Mouse (Mus musculus): ENCODE measurements around the gene Icam1.

The Icam1 gene

GRCm38 (mm10) chr9:21015571-21016130 lies at the start of gene Icam1:
Icam1 (plus strand) TSS chr9:21015985.
- peak; percentile 34 for DNase-seq

GRCm38 (mm10) chr9:20966008-20966407 lies 49.8 kb upstream of the Icam1 start:
- DNase-seq: no peak

- no peak for DNase-seq
Observed at GRCm38 (mm10) chr9:20966747-20967146, 49.0 kb upstream of the Icam1 start.

GRCm38 (mm10) chr9:20971751-20972140 lies 44.0 kb upstream of the Icam1 start:
- peak; percentile 49 for DNase-seq

- peak; percentile 72 for DNase-seq
Observed at GRCm38 (mm10) chr9:20972141-20972992, 43.4 kb upstream of the Icam1 start.

- DNase-seq: no peak
Observed at GRCm38 (mm10) chr9:20973001-20973681, 42.6 kb upstream of the Icam1 start.

GRCm38 (mm10) chr9:20973682-20974075 lies 42.1 kb upstream of the Icam1 start:
- DNase-seq: peak; percentile 33

- peak; percentile 82 for DNase-seq
Observed at GRCm38 (mm10) chr9:20975431-20976215, 40.2 kb upstream of the Icam1 start.

- peak; percentile 93 for DNase-seq
Observed at GRCm38 (mm10) chr9:20976216-20976960, 39.4 kb upstream of the Icam1 start, which contains the start of gene S1pr2. S1pr2 (minus strand) TSS chr9:20976781.

GRCm38 (mm10) chr9:20976961-20977689 lies 38.7 kb upstream of the Icam1 start:
- DNase-seq: no peak

- DNase-seq: no peak
Observed at GRCm38 (mm10) chr9:20978409-20979095, 37.2 kb upstream of the Icam1 start.

GRCm38 (mm10) chr9:20979181-20979580 lies 36.6 kb upstream of the Icam1 start:
- no peak for DNase-seq

- no peak for DNase-seq
Observed at GRCm38 (mm10) chr9:20979769-20980168, 36.0 kb upstream of the Icam1 start.

- no peak for DNase-seq
Observed at GRCm38 (mm10) chr9:20982171-20982570, 33.6 kb upstream of the Icam1 start.

GRCm38 (mm10) chr9:20983169-20983568 lies 32.6 kb upstream of the Icam1 start:
- DNase-seq: no peak

GRCm38 (mm10) chr9:20986952-20987686 lies 28.7 kb upstream of the Icam1 start:
- DNase-seq: no peak

GRCm38 (mm10) chr9:20987953-20988352 lies 27.8 kb upstream of the Icam1 start:
- DNase-seq: no peak

- peak; percentile 58 for DNase-seq
Observed at GRCm38 (mm10) chr9:20990861-20991260, 24.9 kb upstream of the Icam1 start.

GRCm38 (mm10) chr9:20991587-20991986 lies 24.2 kb upstream of the Icam1 start:
- no peak for DNase-seq

Measured in embryo, embryonic 11 days (tissue).